ENCODE assay signal across 22 mouse cellular contexts in genomic region chr2:13747576-13747975, GRCm38 (mm10). TPM values are rescaled to one million over a fixed set of nuclear protein-coding genes. Genes with fewer than 3 reads are reported as not detected.
DNase-seq lines count a peak whose midpoint lies in the region; ATAC-seq lines count a peak whose summit lies in the region.
"Had no signal": no experiment of that assay in that cellular context is flagged by ENCODE, and none has a peak within 500 bp of the region (broad histone marks: within the 10 kb centered on the region; RNA-seq: fewer than 3 reads in every experiment).

No protein-coding gene starts in this region.

- H3K27me3 ChIP-seq in midbrain, embryonic 15.5 days (replicated peaks) = no peaks in the 10 kb centered on the region
- H3K27me3 ChIP-seq: CH12.LX; embryonic facial prominence, embryonic 12.5 days; embryonic facial prominence, embryonic 15.5 days; hindbrain, embryonic 12.5 days; hindbrain, embryonic 15.5 days had no signal

- H3K36me3 ChIP-seq in midbrain, embryonic 15.5 days (replicated peaks) = no peaks in the 10 kb centered on the region
- H3K36me3 ChIP-seq: embryonic facial prominence, embryonic 12.5 days; embryonic facial prominence, embryonic 15.5 days; G1E; hindbrain, embryonic 12.5 days; hindbrain, embryonic 15.5 days had no signal

- no peak overlapping the region for H3K4me2 ChIP-seq in midbrain, embryonic 15.5 days
- H3K4me2 ChIP-seq: embryonic facial prominence, embryonic 12.5 days; embryonic facial prominence, embryonic 15.5 days; heart, embryonic 11.5 days; hindbrain, embryonic 12.5 days; hindbrain, embryonic 15.5 days had no signal

- H3K27ac ChIP-seq in midbrain, embryonic 15.5 days = no peak overlapping the region
- H3K27ac ChIP-seq: embryonic facial prominence, embryonic 12.5 days; embryonic facial prominence, embryonic 15.5 days; gastrocnemius, adult 2 months; hindbrain, embryonic 12.5 days; hindbrain, embryonic 15.5 days had no signal

- no peaks in the 10 kb centered on the region for H3K4me1 ChIP-seq in midbrain, embryonic 15.5 days
- H3K4me1 ChIP-seq: embryonic facial prominence, embryonic 12.5 days; embryonic facial prominence, embryonic 15.5 days; hindbrain, embryonic 12.5 days; hindbrain, embryonic 15.5 days had no signal

- no peak overlapping the region for H3K9ac ChIP-seq in midbrain, embryonic 15.5 days
- H3K9ac ChIP-seq: embryonic facial prominence, embryonic 12.5 days; embryonic facial prominence, embryonic 15.5 days; forebrain, postnatal 0 days; hindbrain, embryonic 12.5 days; hindbrain, embryonic 15.5 days had no signal

- peak; percentile 22 for DNase-seq in lung, postnatal 10 days
- DNase-seq in lung, postnatal 36 days = no peak
- DNase-seq in adrenal gland, adult 8-10 months = peak; percentile 68
- peak; percentile 70 for DNase-seq in adrenal gland, postnatal 25 days
- no peak for DNase-seq in cerebellum, postnatal 25 days
- DNase-seq: cerebellum, adult 18-20 months; cerebellum, adult 9-10 months; cerebellum, postnatal 14 days; forebrain, postnatal 0 days; gastrocnemius, adult 2 months; gastrocnemius, postnatal 14 days; heart, adult 11 months had no signal

- no peaks in the 10 kb centered on the region for H3K9me3 ChIP-seq in midbrain, embryonic 15.5 days
- H3K9me3 ChIP-seq: embryonic facial prominence, embryonic 12.5 days; embryonic facial prominence, embryonic 15.5 days; G1E; hindbrain, embryonic 12.5 days; hindbrain, embryonic 15.5 days had no signal

- WGBS in midbrain, embryonic 15.5 days = 96% methylated on average over 1 of the region's 1 CpGs

- ATAC-seq in midbrain, embryonic 15.5 days (replicated peaks) = no peak
- ATAC-seq: forebrain, embryonic 14.5 days; forebrain, postnatal 0 days; intestine, postnatal 0 days had no signal

- H3K4me3 ChIP-seq in midbrain, embryonic 15.5 days = no peak overlapping the region
- H3K4me3 ChIP-seq: embryonic facial prominence, embryonic 12.5 days; embryonic facial prominence, embryonic 15.5 days; gastrocnemius, adult 2 months; hindbrain, embryonic 12.5 days; hindbrain, embryonic 15.5 days had no signal

RNA-seq across cellular contexts. Expression of gene St8sia6, which starts 46.3 kb away (rescaled TPM):
- 1 to 10 TPM in 3 of 4 experiments, under 1 TPM in 1; 0.74 to 1.8 (median 1.1) TPM for total RNA-seq in adrenal gland, adult 8-10 months (2022)
- total RNA-seq in adrenal gland, postnatal 25 days (2021) = 0.55 and 0.67 TPM in 2 replicates
- polyA plus RNA-seq in midbrain, embryonic 15.5 days (2015; fragmentation: Nextera tagmentation; extraction: Ambion mirVana) = 1.1 TPM in 2 replicates
- polyA plus RNA-seq: G1E had no signal

Comparison
In these comparisons a context has a peak if more than half of its experiments do, and no peak if none do; other contexts are left out.
1. DNase-seq: peak in lung, postnatal 10 days (single experiment), adrenal gland, adult 8-10 months (single experiment) and adrenal gland, postnatal 25 days (single experiment); none in lung, postnatal 36 days (single experiment) and cerebellum, postnatal 25 days (0 of 2).